Mouse (Mus musculus) E14TG2a.4 (cell line): ENCODE results near the gene Dnajb4.

Experiments
- H3K27me3 ChIP-seq: 2 replicates; pipeline ENCODE4 v1.6.1; 2014; ENCODE audit warnings: low read length, control low read depth; ENCODE audit not compliant: insufficient read depth
- H3K36me3 ChIP-seq: 2 replicates; pipeline ENCODE4 v1.6.1; 2014; ENCODE audit warnings: low read length, control low read depth; ENCODE audit not compliant: insufficient read depth
- H3K4me1 ChIP-seq: replicated peaks from 2 replicates; pipeline ENCODE4 v1.6.1; 2014; ENCODE audit warnings: low read depth, low read length, control low read depth
- H3K4me3 ChIP-seq: replicated peaks from 2 replicates; pipeline ENCODE4 v1.5.1; 2014; ENCODE audit warnings: mild to moderate bottlenecking, low read length
- H3K9me3 ChIP-seq: 2 replicates; pipeline ENCODE4 v1.6.1; 2014; ENCODE audit warnings: low read length, control low read depth
- CTCF ChIP-seq: conservative IDR thresholded peaks from 2 replicates; pipeline ENCODE4 v1.5.1; 2014; ENCODE audit warnings: low read length
- NANOG ChIP-seq: IDR thresholded peaks from 2 replicates; pipeline ENCODE4 v1.6.1; 2014; ENCODE audit warnings: borderline replicate concordance, low read length, mixed read lengths
- POU5F1 ChIP-seq: IDR thresholded peaks from 2 replicates; pipeline ENCODE4 v1.6.1; 2014; ENCODE audit warnings: low read length, borderline replicate concordance

Gene Dnajb4

DNA sequence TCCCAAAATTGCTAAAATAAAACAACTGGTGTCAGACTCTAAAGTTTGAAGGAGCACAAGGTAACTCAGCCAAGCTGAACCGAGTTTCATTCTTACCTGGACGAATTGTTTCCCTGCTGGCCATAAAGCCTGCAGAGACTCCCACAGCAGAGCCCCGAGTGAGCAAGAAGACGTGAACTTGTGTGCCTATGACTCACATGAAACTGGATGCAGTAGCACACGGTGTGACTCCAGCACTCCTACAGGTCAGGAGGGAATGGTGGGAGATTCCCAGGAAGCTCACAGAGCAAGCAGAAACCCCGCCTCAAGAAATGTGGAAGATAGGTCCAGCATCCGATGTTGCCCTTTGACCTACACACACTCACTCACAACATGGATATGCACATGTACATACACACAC lies 38.2 kb downstream of the Dnajb4 start:
- Histone ChIP-seq H3K4me1 (peaks cover 8% of the 10 kb centered on the region), H3K9me3 (no peaks in the 10 kb centered on the region), H3K4me3 (no peak overlapping the region), H3K27me3 (peaks cover 20% of the 10 kb centered on the region), H3K36me3 (no peaks in the 10 kb centered on the region)
- TF ChIP-seq CTCF (no peak), NANOG (no peak), POU5F1 (no peak)

- no peaks in the 10 kb centered on the region for H3K9me3 ChIP-seq
- H3K4me3 ChIP-seq, result no peak overlapping the region
- no peaks in the 10 kb centered on the region for H3K36me3 ChIP-seq
- H3K27me3 ChIP-seq, result peaks cover 24% of the 10 kb centered on the region
- peaks cover 13% of the 10 kb centered on the region for H3K4me1 ChIP-seq
- no peak for TF ChIP-seq CTCF
- TF ChIP-seq NANOG, result no peak
- TF ChIP-seq POU5F1, result no peak
These were observed 38.9 kb downstream of the Dnajb4 start for GRCm38 (mm10) chr3:152171236-152171635.

DNA sequence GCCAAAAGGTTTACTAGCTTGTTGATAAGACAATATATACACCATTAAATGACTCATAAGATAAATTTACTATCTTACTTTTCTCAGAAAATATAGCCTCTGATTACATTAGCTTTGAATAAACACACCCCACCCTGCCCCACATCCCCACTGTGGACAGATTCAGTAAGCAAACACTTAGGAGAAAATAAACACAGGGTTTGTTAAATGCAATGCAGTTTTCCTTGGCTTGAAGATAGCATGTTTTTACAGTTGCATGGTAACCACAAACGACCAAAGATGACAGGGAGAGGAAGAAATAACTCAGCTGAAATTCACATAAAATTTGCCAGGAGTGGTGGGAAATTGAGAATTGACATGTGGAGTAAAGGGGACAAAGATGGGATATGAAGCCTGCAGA lies 39.7 kb downstream of the Dnajb4 start:
- H3K27me3 ChIP-seq, result peaks cover 31% of the 10 kb centered on the region
- H3K36me3 ChIP-seq, result no peaks in the 10 kb centered on the region
- H3K9me3 ChIP-seq, result no peaks in the 10 kb centered on the region
- H3K4me1 ChIP-seq, result peaks cover 17% of the 10 kb centered on the region
- no peak overlapping the region for H3K4me3 ChIP-seq
- no peak for TF ChIP-seq CTCF
- no peak for TF ChIP-seq NANOG
- no peak for TF ChIP-seq POU5F1

DNA sequence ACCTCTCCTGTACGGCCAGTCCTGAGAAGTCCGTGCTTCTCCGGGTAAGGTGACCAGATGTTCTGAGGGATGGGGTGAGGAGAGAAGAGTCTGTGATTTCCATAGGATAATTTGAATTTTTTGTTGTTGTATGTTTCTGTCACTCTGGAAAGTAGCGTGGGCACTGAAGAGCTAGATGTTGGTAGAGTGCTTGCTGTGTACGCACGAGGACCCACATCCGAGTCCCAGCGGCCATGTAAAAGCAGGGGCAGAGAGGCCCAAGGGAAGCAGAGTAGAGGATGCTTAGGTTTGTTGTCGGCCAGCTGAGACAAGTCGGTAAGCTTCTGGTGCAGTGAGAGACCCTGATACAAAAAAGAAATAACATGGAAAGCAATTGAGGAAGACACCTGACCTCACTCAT lies 42.1 kb downstream of the Dnajb4 start:
- Histone ChIP-seq H3K4me3 (no peak overlapping the region), H3K36me3 (no peaks in the 10 kb centered on the region), H3K4me1 (peaks cover 28% of the 10 kb centered on the region), H3K27me3 (peaks cover 31% of the 10 kb centered on the region), H3K9me3 (peaks cover 9% of the 10 kb centered on the region)
- TF ChIP-seq NANOG (no peak), CTCF (no peak), POU5F1 (no peak)

DNA sequence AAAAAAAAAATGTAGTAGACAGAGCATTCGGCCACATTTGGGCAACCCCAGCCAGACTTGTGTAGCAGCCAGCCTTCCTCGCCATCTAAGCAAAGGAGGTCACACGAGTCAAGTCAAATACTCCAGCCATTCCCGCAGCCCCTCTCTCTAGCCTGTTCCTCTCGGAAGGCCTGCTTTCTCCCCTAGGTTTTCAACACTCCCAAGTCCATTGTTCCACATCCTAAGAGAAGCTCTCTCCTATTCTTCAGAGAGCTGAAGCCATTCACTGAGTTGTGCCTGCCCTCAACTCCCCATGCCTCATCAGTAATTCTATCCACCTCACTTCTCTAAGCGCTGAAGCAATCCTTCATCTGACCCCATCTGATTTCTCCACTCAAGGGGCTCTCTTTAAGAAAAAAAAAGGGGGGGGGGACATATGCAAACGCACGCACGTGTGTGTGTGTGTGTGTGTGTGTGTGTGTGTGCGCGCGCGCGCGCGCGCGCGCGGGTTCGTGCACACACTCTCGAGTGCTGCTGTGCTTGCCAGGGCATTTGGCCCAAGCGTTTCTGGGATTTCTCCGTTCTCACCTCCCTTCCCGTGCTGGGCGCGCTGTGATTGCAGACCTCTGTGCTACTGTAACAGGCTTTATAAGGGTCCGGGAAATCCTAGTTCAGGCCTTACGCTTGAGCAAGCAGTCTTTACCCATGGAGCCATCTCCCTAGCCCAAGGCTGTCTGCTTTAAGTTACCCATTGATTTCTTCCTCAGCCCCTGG lies 43.2 kb downstream of the Dnajb4 start:
- H3K27me3 ChIP-seq, result peaks cover 31% of the 10 kb centered on the region
- no peaks in the 10 kb centered on the region for H3K36me3 ChIP-seq
- TF ChIP-seq CTCF (no peak), POU5F1 (no peak), NANOG (no peak)
- H3K9me3 ChIP-seq, result peaks cover 21% of the 10 kb centered on the region
- peaks cover 28% of the 10 kb centered on the region for H3K4me1 ChIP-seq
- peak overlapping the region; percentile 54 for H3K4me3 ChIP-seq

- Histone ChIP-seq H3K4me3 (peak within 1 kb of the TSS; percentile 83), H3K27me3 (peaks cover 31% of the 10 kb centered on the region), H3K9me3 (peaks cover 29% of the 10 kb centered on the region), H3K36me3 (no peaks in the 10 kb centered on the region), H3K4me1 (peaks cover 28% of the 10 kb centered on the region)
- TF ChIP-seq CTCF, result no peak
These were observed 44.0 kb downstream of the Dnajb4 start, which contains the start of gene Gipc2 for GRCm38 (mm10) chr3:152166099-152166423. Gipc2 (minus strand) TSS chr3:152166230.

GRCm38 (mm10) chr3:152165351-152166098 lies 44.6 kb downstream of the Dnajb4 start:
- H3K36me3 ChIP-seq, result no peaks in the 10 kb centered on the region
- H3K27me3 ChIP-seq, result peaks cover 31% of the 10 kb centered on the region
- 0 out of 2 replicates have a peak, but pooled peaks have one; percentile 7 for TF ChIP-seq NANOG
- TF ChIP-seq POU5F1, result no peak
- peaks cover 34% of the 10 kb centered on the region for H3K9me3 ChIP-seq
- H3K4me3 ChIP-seq, result peak overlapping the region; percentile 83
- peaks cover 28% of the 10 kb centered on the region for H3K4me1 ChIP-seq

GRCm38 (mm10) chr3:152165014-152165350 lies 45.1 kb downstream of the Dnajb4 start:
- peaks cover 31% of the 10 kb centered on the region for H3K27me3 ChIP-seq
- peak overlapping the region; percentile 83 for H3K4me3 ChIP-seq
- TF ChIP-seq CTCF (no peak), NANOG (no peak), POU5F1 (no peak)
- H3K4me1 ChIP-seq, result peaks cover 28% of the 10 kb centered on the region
- H3K9me3 ChIP-seq, result peaks cover 40% of the 10 kb centered on the region
- no peaks in the 10 kb centered on the region for H3K36me3 ChIP-seq

DNA sequence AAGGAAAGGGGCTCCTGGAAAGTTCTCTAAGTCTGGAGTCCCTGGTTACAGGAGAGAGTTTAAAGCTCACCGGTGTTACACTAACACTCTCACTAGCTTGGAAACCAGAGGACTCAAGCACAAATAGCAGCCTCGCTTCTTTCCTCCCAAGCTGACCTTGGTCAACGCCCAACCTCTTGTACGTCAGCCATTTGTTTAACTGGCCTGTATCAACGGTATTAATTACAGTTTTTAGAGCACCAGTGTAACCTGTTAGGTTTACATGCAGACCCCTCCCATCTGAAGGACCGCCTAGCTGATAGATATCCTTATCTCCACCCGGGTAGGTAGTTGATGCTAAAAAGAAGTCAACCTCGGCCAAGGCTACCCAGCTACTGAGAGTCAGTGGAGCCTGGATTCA lies 46.8 kb downstream of the Dnajb4 start:
- Histone ChIP-seq H3K27me3 (peaks cover 24% of the 10 kb centered on the region), H3K4me3 (no peak overlapping the region), H3K4me1 (peaks cover 28% of the 10 kb centered on the region), H3K36me3 (no peaks in the 10 kb centered on the region), H3K9me3 (peaks cover 54% of the 10 kb centered on the region)
- TF ChIP-seq CTCF (no peak), NANOG (no peak)
